Mouse (Mus musculus): ENCODE measurements around the gene Cd9. TPM values are rescaled to one million over a fixed set of nuclear protein-coding genes. Genes with fewer than 3 reads are reported as not detected.

Cd9 gene
- total and polyA plus RNA-seq, 3 experiments = 12.1 to 27.5 (median 21.6) TPM

- Histone ChIP-seq H3K79me2 (replicated peaks; ENCODE audit: control insufficient read depth, extremely low read depth, insufficient read depth, poor library complexity, severe bottlenecking) (no peaks in the 10 kb centered on the region), H3K27ac (ENCODE audit: insufficient read depth, low read depth) (no peak overlapping the region), H3K4me1 (ENCODE audit: control insufficient read depth in 1 of 2, insufficient read depth in 2 of 2) (peaks cover 18 to 45% of the 10 kb centered on the region in 2 experiments), H3K9ac (ENCODE audit: insufficient read depth, low read depth) (no peak overlapping the region), H3K4me2 (ENCODE audit: insufficient read depth, low read depth, poor library complexity, severe bottlenecking) (no peak overlapping the region), H3K27me3 (replicated peaks) (peaks cover 3% of the 10 kb centered on the region), H3K9me3 (replicated peaks; ENCODE audit: low read length) (no peaks in the 10 kb centered on the region), H3K36me3 (replicated peaks in 1 of 2; ENCODE audit: control insufficient read depth in 1 of 2, insufficient read depth in 1 of 2, low read length in 1 of 2) (no peaks in the 10 kb centered on the region), H3K4me3 (replicated peaks in 1 of 3; ENCODE audit: low read depth in 2 of 3, low read length in 2 of 3, poor library complexity in 1 of 3) (no peak overlapping the region)
- TF ChIP-seq JUN (IDR thresholded peaks at IDR 0.05; ENCODE audit: insufficient read depth, low read depth, low read length) (no peak), ZKSCAN1 (IDR thresholded peaks at IDR 0.05; ENCODE audit: borderline replicate concordance, low read depth, low read length) (no peak), MAX (IDR thresholded peaks at IDR 0.05; ENCODE audit: low read length) (no peak), JUND (conservative IDR thresholded peaks at IDR 0.05; ENCODE audit: low read depth, low read length) (no peak), ETS1 (conservative IDR thresholded peaks at IDR 0.05; ENCODE audit: low read depth, low read length) (no peak), CHD1 (IDR thresholded peaks at IDR 0.05; ENCODE audit: low read depth, low read length) (no peak), USF1 (IDR thresholded peaks at IDR 0.05; ENCODE audit: low read depth, low read length) (no peak), POLR2AphosphoS2 (IDR thresholded peaks at IDR 0.05; ENCODE audit: low read depth, low read length) (no peak), CHD2 (IDR thresholded peaks at IDR 0.05; ENCODE audit: low read length) (no peak), TBP (conservative IDR thresholded peaks at IDR 0.05; ENCODE audit: low read depth, low read length) (no peak), EP300 (IDR thresholded peaks at IDR 0.05; ENCODE audit: low read length) (no peak)
- no peak for DNase-seq (ENCODE audit: extremely low read depth)
- in situ Hi-C loops (cut with MboI; ENCODE audit: low pct_ligation_motif_present, low pct_unique_long_range_greater_than_20kb, low sequenced_read_pairs) = loop anchor here (5.0 kb wide), 2 partner anchors 48 to 73 kb away; no protein-coding TSS in a partner anchor
- dilution Hi-C loops (cut with MboI; ENCODE audit: extremely low pct_ligation_motif_present, extremely low pct_unique_long_range_greater_than_20kb, low sequenced_read_pairs) = no loop called here
Observed at GRCm38 (mm10) chr6:125429741-125430140, 64.8 kb downstream of the Cd9 start.

DNA sequence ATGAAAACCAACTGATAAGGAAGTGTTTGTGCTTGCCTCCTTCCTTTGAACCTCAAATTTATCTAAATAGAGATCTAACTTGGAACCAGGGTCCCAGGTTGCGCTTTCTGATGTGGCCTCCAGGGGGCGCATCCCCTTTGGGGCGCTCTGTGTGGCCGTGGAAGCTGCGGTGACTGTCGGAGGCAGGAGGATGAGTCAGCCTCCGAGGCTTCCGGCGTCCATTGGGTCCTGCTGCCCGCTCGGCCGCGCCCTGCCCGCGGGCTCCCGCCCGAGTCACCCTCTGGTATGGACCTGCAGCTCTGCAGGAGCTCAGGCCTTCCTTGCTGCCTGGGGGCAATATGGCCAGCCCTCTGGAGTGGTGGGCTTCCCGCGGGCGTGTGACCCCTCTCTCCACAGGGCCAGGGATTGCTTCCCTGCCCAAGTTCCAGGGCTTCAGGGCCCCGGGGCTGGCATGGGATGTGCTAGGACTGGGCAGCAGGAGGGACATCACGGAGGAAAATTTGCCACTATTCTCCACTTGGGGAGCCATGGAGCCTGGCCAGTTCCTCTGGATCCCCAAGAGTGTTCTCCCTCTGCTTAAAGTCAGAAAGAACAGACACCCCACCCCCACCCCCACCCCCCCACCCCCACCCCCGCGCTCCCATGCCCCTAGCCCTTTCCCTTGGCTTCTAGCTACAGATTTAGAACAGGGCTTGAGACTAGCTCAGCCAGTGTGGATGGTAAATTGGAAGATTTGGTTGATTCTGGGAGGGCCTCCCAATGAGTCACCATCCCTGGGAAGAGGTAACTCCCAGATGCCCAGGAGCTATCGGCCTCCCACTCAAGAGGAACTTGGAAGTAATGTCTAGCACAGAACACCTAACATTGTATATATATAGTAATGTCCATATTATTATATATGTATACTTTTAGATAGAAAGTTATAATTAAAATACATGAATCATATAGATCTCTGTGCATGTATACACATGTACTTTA lies 67.9 kb downstream of the Cd9 start:
- H3K79me2 ChIP-seq (replicated peaks; ENCODE audit: control insufficient read depth, extremely low read depth, insufficient read depth, poor library complexity, severe bottlenecking) = no peaks in the 10 kb centered on the region
- H3K4me3 ChIP-seq (replicated peaks in 1 of 3; ENCODE audit: low read depth in 2 of 3, low read length in 2 of 3, poor library complexity in 1 of 3) = peak overlapping the region; percentile 53 to 60 (median 57)
- DNase-seq (ENCODE audit: extremely low read depth) = peak; percentile 76
- H3K27me3 ChIP-seq (replicated peaks) = peaks cover 29% of the 10 kb centered on the region
- dilution Hi-C loops (cut with MboI; ENCODE audit: extremely low pct_ligation_motif_present, extremely low pct_unique_long_range_greater_than_20kb, low sequenced_read_pairs) (no loop called here), in situ Hi-C loops (cut with MboI; ENCODE audit: low pct_ligation_motif_present, low pct_unique_long_range_greater_than_20kb, low sequenced_read_pairs) (loop anchor here (5.0 kb wide), 1 partner anchor 76 kb away; no protein-coding TSS in a partner anchor)
- H3K4me2 ChIP-seq (ENCODE audit: insufficient read depth, low read depth, poor library complexity, severe bottlenecking) = peak overlapping the region; percentile 92
- no peaks in the 10 kb centered on the region for H3K36me3 ChIP-seq (replicated peaks in 1 of 2; ENCODE audit: control insufficient read depth in 1 of 2, insufficient read depth in 1 of 2, low read length in 1 of 2)
- H3K9me3 ChIP-seq (replicated peaks; ENCODE audit: low read length) = no peaks in the 10 kb centered on the region
- peaks cover 15 to 26% of the 10 kb centered on the region in 2 experiments; a peak in 3 of 4 replicates for H3K4me1 ChIP-seq (ENCODE audit: control insufficient read depth in 1 of 2, insufficient read depth in 2 of 2)
- peak overlapping the region; percentile 74 for H3K9ac ChIP-seq (ENCODE audit: insufficient read depth, low read depth)
- H3K27ac ChIP-seq (ENCODE audit: insufficient read depth, low read depth) = no peak overlapping the region
- TF ChIP-seq NELFE (IDR thresholded peaks at IDR 0.05; ENCODE audit: low read depth, low read length) = no peak; the same call in 1 of the 2 replicates
- TF ChIP-seq MYC (IDR thresholded peaks at IDR 0.05; ENCODE audit: low read depth, low read length) = no peak
- TF ChIP-seq SMC3 (IDR thresholded peaks at IDR 0.05; ENCODE audit: low read depth, low read length) = peak; percentile 96
- TF ChIP-seq POLR2A (IDR thresholded peaks at IDR 0.05; ENCODE audit: low read depth, low read length) = peak; percentile 35; the same call in 1 of the 2 replicates
- no peak for TF ChIP-seq GABPA (IDR thresholded peaks at IDR 0.05; ENCODE audit: insufficient replicate concordance, low read depth, low read length)
- no peak for TF ChIP-seq ZKSCAN1 (IDR thresholded peaks at IDR 0.05; ENCODE audit: borderline replicate concordance, low read depth, low read length)
- TF ChIP-seq HCFC1 (IDR thresholded peaks at IDR 0.05; ENCODE audit: low read depth, low read length) = no peak
- TF ChIP-seq PAX5 (IDR thresholded peaks at IDR 0.05; ENCODE audit: low read length) = no peak
- TF ChIP-seq SIN3A (IDR thresholded peaks at IDR 0.05; ENCODE audit: low read length) = no peak
- peak; percentile 31; the same call in 1 of the 2 replicates for TF ChIP-seq ETS1 (conservative IDR thresholded peaks at IDR 0.05; ENCODE audit: low read depth, low read length)
- 0 out of 2 replicates have a peak, but pooled peaks have one; percentile 6 for TF ChIP-seq NRF1 (IDR thresholded peaks at IDR 0.05; ENCODE audit: low read depth, low read length)
- no peak for TF ChIP-seq KAT2A (IDR thresholded peaks at IDR 0.05; ENCODE audit: insufficient replicate concordance, low read length)
- peak; percentile 20; the same call in 1 of the 2 replicates for TF ChIP-seq MXI1 (IDR thresholded peaks at IDR 0.05; ENCODE audit: low read depth, low read length)
- TF ChIP-seq ZC3H11A (IDR thresholded peaks at IDR 0.05; ENCODE audit: low read depth, low read length) = peak; percentile 80
- TF ChIP-seq MAZ (IDR thresholded peaks at IDR 0.05; ENCODE audit: low read depth, low read length) = 0 out of 2 replicates have a peak, but pooled peaks have one; percentile 59
- peak; percentile 80 for TF ChIP-seq RAD21 (IDR thresholded peaks at IDR 0.05; ENCODE audit: low read depth, low read length)
- peak; percentile 64; the same call in 1 of the 2 replicates for TF ChIP-seq MEF2A (IDR thresholded peaks at IDR 0.05; ENCODE audit: borderline replicate concordance, low read depth, low read length)
- no peak for TF ChIP-seq EP300 (IDR thresholded peaks at IDR 0.05; ENCODE audit: low read length)
- TF ChIP-seq UBTF (IDR thresholded peaks at IDR 0.05; ENCODE audit: low read depth, low read length) = no peak; the same call in 1 of the 2 replicates
- peak; percentile 86 to 94 for TF ChIP-seq CTCF (conservative IDR thresholded peaks at IDR 0.05 in 1 of 2, IDR thresholded peaks at IDR 0.05 in 1 of 2; ENCODE audit: low read depth in 2 of 2, low read length in 2 of 2)
- TF ChIP-seq TCF12 (IDR thresholded peaks at IDR 0.05; ENCODE audit: low read depth, low read length) = peak; percentile 46; the same call in 1 of the 2 replicates
- no peak for TF ChIP-seq POLR2AphosphoS2 (IDR thresholded peaks at IDR 0.05; ENCODE audit: low read depth, low read length)

Data from CH12.LX (cell line).